Mouse (Mus musculus) midbrain, embryonic 13.5 days (tissue): ENCODE measurements around the gene Dpysl5. TPM values are rescaled to one million over a fixed set of nuclear protein-coding genes. Genes with fewer than 3 reads are reported as not detected.

ENCODE experiments used
- ATAC-seq: fragments of 200-750 bp; cut with Nextera tagmentation; 2 replicates; pipeline ENCODE4 v1.8.0; 2017; ENCODE audit warnings: mild to moderate bottlenecking, moderate TSS enrichment, moderate library complexity
- H3K27ac ChIP-seq: fragments of 300-500 bp; sonication (generic); 2 replicates; pipeline ENCODE4 v1.5.1; 2015; ENCODE audit warnings: inconsistent platforms, mild to moderate bottlenecking, moderate library complexity
- H3K27me3 ChIP-seq: fragments of 300-500 bp; sonication (generic); 2 replicates; pipeline ENCODE4 v1.6.1; 2015; ENCODE audit warnings: mild to moderate bottlenecking, inconsistent platforms
- H3K36me3 ChIP-seq: fragments of 300-500 bp; sonication (generic); 2 replicates; pipeline ENCODE4 v1.6.1; 2015; ENCODE audit warnings: mild to moderate bottlenecking, inconsistent platforms
- H3K4me1 ChIP-seq: fragments of 300-500 bp; sonication (generic); replicated peaks from 2 replicates; pipeline ENCODE4 v1.6.1; 2015; ENCODE audit warnings: inconsistent platforms
- H3K4me2 ChIP-seq: fragments of 300-500 bp; sonication (generic); replicated peaks from 2 replicates; pipeline ENCODE4 v1.6.1; 2015; ENCODE audit warnings: moderate library complexity, mild to moderate bottlenecking, inconsistent platforms
- H3K4me3 ChIP-seq: fragments of 300-500 bp; sonication (generic); replicated peaks from 2 replicates; pipeline ENCODE4 v1.5.1; 2015; ENCODE audit warnings: mild to moderate bottlenecking, inconsistent platforms
- H3K9ac ChIP-seq: fragments of 300-500 bp; sonication (generic); replicated peaks from 2 replicates; pipeline ENCODE4 v1.6.1; 2015; ENCODE audit warnings: mild to moderate bottlenecking, inconsistent platforms
- H3K9me3 ChIP-seq: fragments of 300-500 bp; sonication (generic); 2 replicates; pipeline ENCODE4 v1.6.1; 2016; ENCODE audit warnings: mild to moderate bottlenecking, inconsistent platforms
- WGBS: fragments of 180-500 bp; shearing (Covaris S2); methylation state at CpG from one replicate; pipeline ENCODE4 v1.1.7; 2015; 5-methylcytosine and 5-hydroxymethylcytosine counted together
- polyA plus RNA-seq: library from polyadenylated mRNA; unstranded; fragments of >200 nt; fragmentation: Nextera tagmentation; extraction: Ambion mirVana; gene quantifications from 2 replicates; pipeline ENCODE4 v1.2.1, GENCODE M21; 2015

Dpysl5 gene
- polyA plus RNA-seq, 1 experiment from 2014 or later, result 200 TPM

DNA sequence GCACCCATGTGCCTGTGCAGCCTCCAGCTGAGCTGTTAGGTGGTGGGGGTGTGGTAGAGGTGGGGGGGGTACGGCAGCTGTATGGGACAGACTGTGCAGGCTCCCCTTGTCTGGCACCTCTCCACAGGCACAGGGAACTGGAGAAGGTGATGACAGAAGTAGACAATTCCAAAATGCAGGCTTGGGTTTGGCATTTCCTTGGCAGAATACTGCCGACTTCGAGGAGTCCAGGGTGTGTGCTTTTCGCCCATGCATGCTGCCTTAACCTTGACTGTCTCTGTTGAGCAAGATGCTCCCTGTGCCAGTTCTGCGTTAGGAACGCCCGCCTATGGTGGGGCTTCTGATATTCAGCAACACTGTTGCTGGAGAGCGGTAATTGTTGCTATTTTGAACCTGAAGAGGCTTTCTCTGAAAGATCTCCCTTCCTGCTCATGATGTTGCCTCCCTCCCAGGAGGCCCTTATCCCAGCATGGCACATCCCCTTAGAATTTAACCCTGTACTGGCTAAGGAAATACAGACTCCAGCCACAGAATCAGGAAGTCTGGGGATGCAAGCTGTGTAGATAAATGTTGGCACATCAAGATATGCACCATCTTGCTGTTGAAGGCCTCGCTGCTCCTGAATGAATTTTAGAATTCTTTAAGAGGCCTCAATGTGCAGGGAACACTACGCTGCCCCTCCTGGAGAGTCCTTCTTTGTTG, 26.9 kb downstream of the Dpysl5 start:
- ATAC-seq, result no peak; the same call in 1 of the 2 replicates
- H3K9me3 ChIP-seq, result no peaks in the 10 kb centered on the region
- H3K4me3 ChIP-seq, result no peak overlapping the region
- H3K4me2 ChIP-seq, result peak overlapping the region; percentile 14
- H3K27me3 ChIP-seq, result no peaks in the 10 kb centered on the region
- 43% methylated on average over 10 of the region's 10 CpGs for WGBS
- H3K4me1 ChIP-seq, result peaks cover 81% of the 10 kb centered on the region
- peaks cover 31% of the 10 kb centered on the region for H3K36me3 ChIP-seq
- H3K27ac ChIP-seq, result peak overlapping the region; percentile 59; the same call in 1 of the 2 replicates
- peak overlapping the region; percentile 32; the same call in 1 of the 2 replicates for H3K9ac ChIP-seq

DNA sequence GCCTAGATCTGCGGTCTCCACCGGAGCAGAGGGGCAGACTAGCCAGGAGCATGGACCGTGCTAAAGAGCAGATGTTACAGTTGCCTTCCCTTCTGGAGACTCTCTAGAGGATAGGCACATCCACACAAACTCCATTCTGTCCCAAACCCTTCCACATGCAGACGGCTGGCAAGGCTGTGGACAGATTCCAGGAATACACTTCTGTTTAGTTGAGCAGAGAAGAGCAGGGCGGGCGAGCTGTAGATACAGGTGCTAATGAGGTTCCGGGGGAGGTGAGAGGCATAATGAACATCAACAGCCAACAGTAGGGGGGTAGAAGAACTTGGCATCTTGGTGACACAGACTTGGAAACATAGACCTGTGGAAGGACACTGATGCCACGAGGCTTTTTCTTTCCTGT, 28.2 kb downstream of the Dpysl5 start:
- Histone ChIP-seq H3K4me3 (no peak overlapping the region), H3K9ac (peak overlapping the region; percentile 40; the same call in 1 of the 2 replicates), H3K27me3 (no peaks in the 10 kb centered on the region), H3K27ac (peak overlapping the region; percentile 9; the same call in 1 of the 2 replicates), H3K36me3 (peaks cover 44% of the 10 kb centered on the region), H3K4me1 (peaks cover 71% of the 10 kb centered on the region), H3K9me3 (no peaks in the 10 kb centered on the region), H3K4me2 (no peak overlapping the region)
- no peak for ATAC-seq
- 69% methylated on average over 8 of the region's 8 CpGs for WGBS

DNA sequence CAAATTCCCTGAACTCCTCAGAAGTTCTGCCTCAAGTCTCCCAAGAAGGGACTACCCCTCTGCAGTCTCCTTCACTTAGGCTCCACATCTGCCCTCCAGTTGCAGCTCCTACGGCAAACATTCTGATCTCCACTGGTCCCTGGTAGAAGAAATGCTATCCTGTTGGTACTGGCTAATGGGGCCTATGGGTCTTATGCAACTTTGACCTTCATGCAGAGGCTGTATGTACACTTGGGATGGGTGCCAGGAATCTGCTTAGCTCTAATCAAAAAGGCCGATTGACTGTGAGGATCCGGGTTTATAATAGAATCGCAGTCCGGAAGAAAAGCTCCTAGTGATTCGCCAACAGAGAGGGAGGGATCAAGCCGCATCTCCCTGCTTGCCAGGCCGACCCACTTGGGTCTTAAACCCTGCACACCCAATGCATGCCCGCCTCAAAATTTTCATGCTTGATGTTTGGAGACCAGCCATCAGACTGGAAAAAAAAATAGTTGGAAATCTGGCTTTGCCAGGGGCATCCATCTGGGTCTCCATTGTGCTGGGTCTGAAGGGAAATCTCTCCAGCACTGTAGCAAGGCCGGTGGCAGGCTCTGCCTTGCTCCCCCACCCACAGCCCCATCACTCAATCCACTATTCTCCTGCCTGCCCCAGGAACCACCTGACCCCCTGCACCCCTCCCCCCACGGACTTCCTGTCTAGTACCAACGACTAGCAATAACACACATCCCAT, 38.4 kb downstream of the Dpysl5 start:
- 52% methylated on average over 12 of the region's 12 CpGs for WGBS
- no peaks in the 10 kb centered on the region for H3K27me3 ChIP-seq
- no peak overlapping the region for H3K9ac ChIP-seq
- H3K4me3 ChIP-seq, result no peak overlapping the region
- ATAC-seq, result peak; percentile 70
- peaks cover 23% of the 10 kb centered on the region for H3K4me1 ChIP-seq
- H3K27ac ChIP-seq, result peak overlapping the region; percentile 62
- H3K4me2 ChIP-seq, result no peak overlapping the region
- peaks cover 92% of the 10 kb centered on the region for H3K36me3 ChIP-seq
- no peaks in the 10 kb centered on the region for H3K9me3 ChIP-seq

DNA sequence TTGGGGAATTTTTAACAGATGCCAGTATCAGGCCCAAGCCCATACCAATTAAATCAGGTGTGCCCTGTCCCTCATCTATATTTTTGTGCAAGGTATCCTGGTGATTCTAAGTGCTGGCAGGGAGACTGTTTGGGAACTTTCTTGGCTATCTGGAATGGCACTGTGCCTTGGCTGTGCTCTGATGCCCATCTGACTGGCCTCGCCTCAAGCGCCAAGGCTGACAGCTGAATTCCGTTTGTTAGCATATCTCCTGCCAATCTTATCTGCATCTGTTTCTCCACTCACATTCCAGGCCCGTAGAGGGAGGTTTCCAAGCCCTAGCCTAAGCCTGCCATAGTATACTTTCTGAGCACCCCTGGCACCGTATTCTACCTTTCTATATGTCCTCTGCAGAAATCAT, 39.7 kb downstream of the Dpysl5 start:
- no peak for ATAC-seq

DNA sequence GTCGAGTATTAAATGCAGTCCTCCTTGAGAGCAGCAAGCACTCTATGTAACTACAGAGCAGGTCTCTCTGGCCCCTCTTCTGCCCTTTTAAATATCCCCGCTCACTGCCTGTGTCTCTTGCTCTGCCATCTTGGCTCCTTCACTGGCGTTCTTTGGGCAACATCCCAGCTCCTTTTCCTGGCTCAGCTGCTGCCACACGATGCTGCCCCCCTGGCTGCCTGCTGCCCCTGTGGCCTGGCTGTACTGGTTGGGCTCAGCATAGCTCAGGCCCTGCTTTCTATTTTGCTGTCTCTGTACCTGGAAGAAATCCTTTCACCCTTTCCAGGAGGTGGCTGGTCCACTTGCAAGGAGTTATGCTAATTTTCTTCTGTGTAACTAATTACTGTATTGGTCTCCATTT, 41.8 kb downstream of the Dpysl5 start:
- peaks cover 23% of the 10 kb centered on the region for H3K4me1 ChIP-seq
- H3K9me3 ChIP-seq, result no peaks in the 10 kb centered on the region
- no peak overlapping the region for H3K4me2 ChIP-seq
- no peak overlapping the region for H3K4me3 ChIP-seq
- no peaks in the 10 kb centered on the region for H3K27me3 ChIP-seq
- WGBS, result 89% methylated on average over 4 of the region's 4 CpGs
- no peak overlapping the region for H3K27ac ChIP-seq
- ATAC-seq, result no peak
- H3K36me3 ChIP-seq, result peaks cover 69% of the 10 kb centered on the region
- no peak overlapping the region for H3K9ac ChIP-seq

More for the DNA sequence above, 39.7 kb downstream of the Dpysl5 start:
- Histone ChIP-seq H3K9ac (no peak overlapping the region), H3K27me3 (no peaks in the 10 kb centered on the region), H3K4me2 (no peak overlapping the region), H3K36me3 (peaks cover 78% of the 10 kb centered on the region), H3K9me3 (no peaks in the 10 kb centered on the region), H3K27ac (no peak overlapping the region), H3K4me1 (peaks cover 23% of the 10 kb centered on the region), H3K4me3 (no peak overlapping the region)
- WGBS, result 89% methylated on average over 5 of the region's 5 CpGs

DNA sequence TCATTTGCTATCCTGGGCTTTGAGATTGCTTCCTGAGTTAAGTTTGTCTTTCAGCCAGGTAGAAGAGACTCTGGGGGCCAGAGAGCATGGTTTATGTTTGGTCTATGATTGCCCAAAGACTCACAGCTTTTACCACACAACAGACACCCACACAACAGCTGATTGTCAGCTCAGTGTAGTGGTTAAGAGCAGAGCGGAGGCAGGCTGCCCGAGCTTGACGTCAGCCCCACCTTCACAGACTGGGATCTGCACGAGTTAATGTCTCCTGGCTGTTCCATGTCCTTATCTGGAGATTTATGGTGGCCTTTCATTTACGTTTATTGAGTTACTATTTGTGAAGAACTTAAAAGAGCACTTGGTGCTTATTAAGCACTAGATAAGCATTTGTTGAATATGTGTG, 43.9 kb downstream of the Dpysl5 start:
- Histone ChIP-seq H3K36me3 (peaks cover 50% of the 10 kb centered on the region), H3K4me2 (no peak overlapping the region), H3K9me3 (no peaks in the 10 kb centered on the region), H3K4me1 (peaks cover 4% of the 10 kb centered on the region), H3K9ac (no peak overlapping the region), H3K4me3 (no peak overlapping the region), H3K27ac (no peak overlapping the region), H3K27me3 (no peaks in the 10 kb centered on the region)
- ATAC-seq, result no peak
- WGBS, result 87% methylated on average over 5 of the region's 5 CpGs

- Histone ChIP-seq H3K4me3 (peak overlapping the region; percentile 3; the same call in 1 of the 2 replicates), H3K27ac (peak overlapping the region; percentile 95), H3K4me1 (peaks cover 63% of the 10 kb centered on the region), H3K9me3 (no peaks in the 10 kb centered on the region), H3K36me3 (peaks cover 29% of the 10 kb centered on the region), H3K27me3 (no peaks in the 10 kb centered on the region), H3K4me2 (peak overlapping the region; percentile 38), H3K9ac (peak overlapping the region; percentile 42)
- WGBS, result 14% methylated on average over 14 of the region's 14 CpGs
- ATAC-seq, result peak; percentile 93
Measured at GRCm38 (mm10) chr5:30762815-30763510, 51.6 kb downstream of the Dpysl5 start.

GRCm38 (mm10) chr5:30763511-30763830, 52.1 kb downstream of the Dpysl5 start:
- no peaks in the 10 kb centered on the region for H3K9me3 ChIP-seq
- H3K27ac ChIP-seq, result peak overlapping the region; percentile 95
- H3K36me3 ChIP-seq, result peaks cover 26% of the 10 kb centered on the region
- no peaks in the 10 kb centered on the region for H3K27me3 ChIP-seq
- no peak overlapping the region; the same call in 1 of the 2 replicates for H3K4me3 ChIP-seq
- H3K9ac ChIP-seq, result peak overlapping the region; percentile 42; the same call in 1 of the 2 replicates
- peak overlapping the region; percentile 38 for H3K4me2 ChIP-seq
- 20% methylated on average over 5 of the region's 5 CpGs for WGBS
- H3K4me1 ChIP-seq, result peaks cover 68% of the 10 kb centered on the region
- ATAC-seq, result peak; percentile 73

- WGBS, result 77% methylated on average over 12 of the region's 12 CpGs
Measured at GRCm38 (mm10) chr5:30765596-30766370, 54.4 kb downstream of the Dpysl5 start.

GRCm38 (mm10) chr5:30768082-30768481, 56.7 kb downstream of the Dpysl5 start:
- Histone ChIP-seq H3K4me2 (no peak overlapping the region), H3K9me3 (no peaks in the 10 kb centered on the region), H3K27ac (peak overlapping the region; percentile 80), H3K36me3 (peaks cover 26% of the 10 kb centered on the region), H3K4me1 (peaks cover 76% of the 10 kb centered on the region), H3K4me3 (no peak overlapping the region), H3K27me3 (no peaks in the 10 kb centered on the region), H3K9ac (peak overlapping the region; percentile 54; the same call in 1 of the 2 replicates)
- WGBS, result 68% methylated on average over 4 of the region's 4 CpGs
- no peak for ATAC-seq

More at GRCm38 (mm10) chr5:30765596-30766370, 54.4 kb downstream of the Dpysl5 start:
- ATAC-seq, result no peak
- Histone ChIP-seq H3K4me2 (no peak overlapping the region), H3K9me3 (no peaks in the 10 kb centered on the region), H3K9ac (no peak overlapping the region; the same call in 1 of the 2 replicates), H3K36me3 (peaks cover 26% of the 10 kb centered on the region), H3K27ac (peak overlapping the region; percentile 60), H3K4me1 (peaks cover 82% of the 10 kb centered on the region), H3K27me3 (no peaks in the 10 kb centered on the region), H3K4me3 (no peak overlapping the region)

DNA sequence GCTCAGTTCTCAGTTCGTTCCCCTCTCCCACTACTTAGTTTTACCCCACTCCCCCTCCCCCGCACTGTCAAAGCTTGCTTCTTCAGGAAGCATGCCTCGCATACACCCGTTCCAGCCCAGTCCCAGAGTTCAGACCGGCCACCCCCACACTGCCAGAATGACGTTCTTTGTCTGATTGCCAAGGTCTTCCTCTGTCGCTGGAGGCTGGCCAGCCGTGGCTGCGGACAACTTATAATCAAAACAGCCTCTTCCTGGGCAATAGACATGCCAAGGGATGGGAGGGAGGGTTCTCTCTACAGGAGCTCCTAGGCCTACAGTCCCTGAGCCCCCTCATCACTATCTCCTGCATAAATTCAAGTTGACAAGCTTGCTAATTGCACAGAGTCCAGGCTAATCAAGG, 57.2 kb downstream of the Dpysl5 start:
- no peak overlapping the region for H3K9ac ChIP-seq
- peak; percentile 65 for ATAC-seq
- 19% methylated on average over 9 of the region's 9 CpGs for WGBS
- H3K27ac ChIP-seq, result peak overlapping the region; percentile 80
- H3K9me3 ChIP-seq, result no peaks in the 10 kb centered on the region
- peaks cover 26% of the 10 kb centered on the region for H3K36me3 ChIP-seq
- H3K27me3 ChIP-seq, result no peaks in the 10 kb centered on the region
- H3K4me3 ChIP-seq, result no peak overlapping the region
- H3K4me2 ChIP-seq, result no peak overlapping the region
- peaks cover 73% of the 10 kb centered on the region for H3K4me1 ChIP-seq
